8 mouse cellular contexts compared by ENCODE assay signal in genomic region chr3:84665255-84666073, GRCm38 (mm10). TPM values are rescaled to one million over a fixed set of nuclear protein-coding genes. Genes with fewer than 3 reads are reported as not detected.
DNase-seq lines count a peak whose midpoint lies in the region; ATAC-seq and TF ChIP-seq lines count a peak whose summit lies in the region.

No protein-coding gene starts in this region.

- H3K27me3 ChIP-seq in cerebellum, adult 2 months (ENCODE audit: control insufficient read depth, insufficient read depth, low read length), result no peaks in the 10 kb centered on the region
- H3K27me3 ChIP-seq in limb, embryonic 15.5 days, result peaks cover 22% of the 10 kb centered on the region
- no peaks in the 10 kb centered on the region for H3K27me3 ChIP-seq in small intestine, adult 2 months (ENCODE audit: control insufficient read depth, insufficient read depth, low read length)

- H3K4me2 ChIP-seq in limb, embryonic 15.5 days, result peak overlapping the region; percentile 75

- H3K4me3 ChIP-seq in cerebellum, adult 2 months (replicated peaks; ENCODE audit: insufficient read depth, low read depth, low read length), result peak overlapping the region; percentile 11
- peak overlapping the region; percentile 38 for H3K4me3 ChIP-seq in limb, embryonic 15.5 days
- H3K4me3 ChIP-seq in small intestine, adult 2 months (ENCODE audit: low read depth, low read length), result peak overlapping the region; percentile 65

- 0 out of 2 replicates have a peak, but pooled peaks have one; percentile 54 for ATAC-seq in limb, embryonic 15.5 days (ENCODE audit: insufficient number of reproducible peaks, low FRiP score, low TSS enrichment, low read depth)

- DNase-seq in cerebellum, adult 2 months, result no peak
- no peak for DNase-seq in cerebellum, adult 11 months
- peak; percentile 10 for DNase-seq in urinary bladder, postnatal 14 days (ENCODE audit: low spot score)
- DNase-seq in urinary bladder, postnatal 36 days (ENCODE audit: low spot score in 2 of 2), result no peak
- DNase-seq in frontal cortex, adult 2 months (ENCODE audit: extremely low spot score in 1 of 2, low spot score in 1 of 2), result no peak
- DNase-seq in adrenal gland, postnatal 10 days, result no peak

- H3K4me1 ChIP-seq in cerebellum, adult 2 months (ENCODE audit: control insufficient read depth, insufficient read depth, low read length), result no peaks in the 10 kb centered on the region
- H3K4me1 ChIP-seq in limb, embryonic 15.5 days, result peaks cover 19% of the 10 kb centered on the region
- peaks cover 17% of the 10 kb centered on the region for H3K4me1 ChIP-seq in small intestine, adult 2 months (ENCODE audit: control insufficient read depth, insufficient read depth, insufficient read length, low read length)

- no peaks in the 10 kb centered on the region for H3K9me3 ChIP-seq in limb, embryonic 15.5 days

- H3K9ac ChIP-seq in limb, embryonic 15.5 days, result no peak overlapping the region

- no peak for TF ChIP-seq CTCF in cerebellum, adult 2 months (IDR thresholded peaks at IDR 0.05; ENCODE audit: borderline replicate concordance, insufficient read depth, low read depth, low read length)
- TF ChIP-seq CTCF in small intestine, adult 2 months (IDR thresholded peaks at IDR 0.05; ENCODE audit: extremely low read depth, insufficient read length, insufficient replicate concordance, low read depth, low read length), result no peak

- no peak for TF ChIP-seq POLR2A in cerebellum, adult 2 months (IDR thresholded peaks at IDR 0.05; ENCODE audit: borderline replicate concordance, insufficient read depth, low read length)
- no peak for TF ChIP-seq POLR2A in small intestine, adult 2 months (IDR thresholded peaks at IDR 0.05; ENCODE audit: low read depth, low read length)

- WGBS in cerebellum, adult 2 months, result 24% methylated on average over 21 of the region's 21 CpGs
- 7% methylated on average over 21 of the region's 21 CpGs for WGBS in limb, embryonic 15.5 days
- WGBS in small intestine, adult 2 months, result 21% methylated on average over 21 of the region's 21 CpGs

- H3K27ac ChIP-seq in cerebellum, adult 2 months (ENCODE audit: insufficient read depth, low read length), result no peak overlapping the region
- H3K27ac ChIP-seq in limb, embryonic 15.5 days, result peak overlapping the region; percentile 67
- peak overlapping the region; percentile 58; the same call in 1 of the 2 replicates for H3K27ac ChIP-seq in small intestine, adult 2 months (ENCODE audit: insufficient read depth, low read depth, low read length)

- no peaks in the 10 kb centered on the region for H3K36me3 ChIP-seq in limb, embryonic 15.5 days
- no peaks in the 10 kb centered on the region for H3K36me3 ChIP-seq in small intestine, adult 2 months (ENCODE audit: control insufficient read depth, insufficient read depth, low read length)

RNA-seq across cellular contexts. Expression of gene Tmem154, which starts 0.5 kb away (rescaled TPM):
- 0.46 and 0.62 TPM in 2 replicates for polyA plus RNA-seq in cerebellum, adult 2 months (2012; rRNA removed)
- polyA plus RNA-seq in limb, embryonic 15.5 days (2015; fragmentation: Nextera tagmentation; extraction: Ambion mirVana), result 15.3 and 16.5 TPM in 2 replicates
- polyA plus RNA-seq in small intestine, adult 2 months (2012; rRNA removed), result 1.5 and 2.0 TPM in 2 replicates
- 0.70 and 0.80 TPM in 2 replicates for polyA plus RNA-seq in frontal cortex, adult 2 months (2012; rRNA removed)
- total RNA-seq in adrenal gland, postnatal 10 days (2021), result 1 to 10 TPM; 2.7 to 5.8 TPM

Comparison
In these comparisons a context has a peak if more than half of its experiments do, and no peak if none do; other contexts are left out.
1. H3K4me3 ChIP-seq: peak in every context shown above with its lines; median percentile 65 in small intestine, adult 2 months; 38 in limb, embryonic 15.5 days; 11 in cerebellum, adult 2 months.